Mouse (Mus musculus) lung, postnatal 0 days (tissue): ENCODE data around the gene Kctd13.

Experiments used
- CTCF ChIP-seq: IDR thresholded peaks from 2 replicates; pipeline ENCODE4 v1.5.1; 2016; ENCODE audit warnings: antibody characterized with exemption, mild to moderate bottlenecking
- EP300 ChIP-seq: IDR thresholded peaks from 2 replicates; pipeline ENCODE4 v1.6.1; 2016; ENCODE audit warnings: antibody characterized with exemption, mild to moderate bottlenecking, control low read depth

GRCm38 (mm10) chr7:126961095-126961494, 32.4 kb downstream of the Kctd13 start:
- no peak for TF ChIP-seq CTCF
- no peak for TF ChIP-seq EP300
